Mouse (Mus musculus) CH12.LX (cell line): Measurements from ENCODE around the gene Pcyox1. TPM values are rescaled to one million over a fixed set of nuclear protein-coding genes. Genes with fewer than 3 reads are reported as not detected.

Source experiments
- DNase-seq: peaks from one replicate; pipeline ENCODE4 v3.0.0-alpha.2; 2013; ENCODE audit errors: extremely low read depth
- H3K27ac ChIP-seq: 2 replicates; pipeline ENCODE4 v1.5.1; 2012; ENCODE audit warnings: low read depth, mild to moderate bottlenecking, control low read depth, moderate library complexity; ENCODE audit not compliant: insufficient read depth
- H3K27me3 ChIP-seq: replicated peaks from 2 replicates; pipeline ENCODE3; 2012; ENCODE audit warnings: inconsistent platforms
- H3K36me3 ChIP-seq, 2 experiments: replicated peaks in 1 of 2; 2 replicates each; pipeline versions ENCODE3 to v1.6.1; 2012; ENCODE audit warnings: inconsistent platforms in 1 of 2, low read length in 1 of 2, mild to moderate bottlenecking in 1 of 2, mixed read lengths in 1 of 2, moderate library complexity in 1 of 2; ENCODE audit not compliant: control insufficient read depth in 1 of 2, insufficient read depth in 1 of 2
- H3K4me1 ChIP-seq, 2 experiments: 2 replicates each; pipeline ENCODE4 v1.6.1; 2012; ENCODE audit warnings: inconsistent platforms in 1 of 2, moderate library complexity in 1 of 2; ENCODE audit not compliant: insufficient read depth in 2 of 2, control insufficient read depth in 1 of 2
- H3K4me2 ChIP-seq: 2 replicates; pipeline ENCODE4 v1.6.1; 2012; ENCODE audit warnings: low read depth, mild to moderate bottlenecking, control low read depth; ENCODE audit not compliant: poor library complexity, insufficient read depth, severe bottlenecking
- H3K4me3 ChIP-seq, 3 experiments: fragments of 150-350 bp in 1 of 3; sonication (generic) in 1 of 3; replicated peaks in 1 of 3; 2 replicates each; pipeline versions ENCODE3 to v1.5.1; 2011 to 2012; ENCODE audit warnings: low read depth in 2 of 3, low read length in 2 of 3, mild to moderate bottlenecking in 2 of 3, moderate library complexity in 2 of 3, control low read depth in 1 of 3, improper control_type of control experiment in 1 of 3, inconsistent platforms in 1 of 3, mixed read lengths in 1 of 3; ENCODE audit not compliant: poor library complexity in 1 of 3
- H3K79me2 ChIP-seq: replicated peaks from 2 replicates; pipeline ENCODE4 v1.6.1; 2012; ENCODE audit warnings: mild to moderate bottlenecking, moderate library complexity; ENCODE audit not compliant: control insufficient read depth, poor library complexity, insufficient read depth, severe bottlenecking; ENCODE audit errors: extremely low read depth
- H3K9ac ChIP-seq: 2 replicates; pipeline ENCODE4 v1.6.1; 2012; ENCODE audit warnings: low read depth, mild to moderate bottlenecking, control low read depth, moderate library complexity; ENCODE audit not compliant: insufficient read depth
- H3K9me3 ChIP-seq: replicated peaks from 2 replicates; pipeline ENCODE3; 2012; ENCODE audit warnings: low read length, inconsistent platforms, mixed read lengths
- BHLHE40 ChIP-seq: IDR thresholded peaks from 2 replicates; pipeline ENCODE4 v1.6.1; 2011; ENCODE audit warnings: mild to moderate bottlenecking, low read depth, low read length, improper control_type of control experiment
- CHD1 ChIP-seq: IDR thresholded peaks from 2 replicates; pipeline ENCODE4 v1.6.1; 2012; ENCODE audit warnings: low read depth, low read length, improper control_type of control experiment, inconsistent platforms
- CHD2 ChIP-seq: IDR thresholded peaks from 2 replicates; pipeline ENCODE4 v1.6.1; 2011; ENCODE audit warnings: low read length, improper control_type of control experiment
- CTCF ChIP-seq, 2 experiments: IDR thresholded peaks in 1 of 2; conservative IDR thresholded peaks in 1 of 2; 2 replicates each; pipeline ENCODE4 v1.5.1; 2011 to 2012; ENCODE audit warnings: low read depth in 2 of 2, low read length in 2 of 2, improper control_type of control experiment in 1 of 2, inconsistent platforms in 1 of 2, mild to moderate bottlenecking in 1 of 2, moderate library complexity in 1 of 2
- ELF1 ChIP-seq: IDR thresholded peaks from 2 replicates; pipeline ENCODE4 v1.6.1; 2014; ENCODE audit warnings: low read depth, mild to moderate bottlenecking, inconsistent platforms, low read length, improper control_type of control experiment
- EP300 ChIP-seq: IDR thresholded peaks from 2 replicates; pipeline ENCODE4 v1.6.1; 2011; ENCODE audit warnings: low read length, improper control_type of control experiment
- ETS1 ChIP-seq: conservative IDR thresholded peaks from 2 replicates; pipeline ENCODE4 v1.6.1; 2012; ENCODE audit warnings: low read depth, mild to moderate bottlenecking, inconsistent platforms, low read length, improper control_type of control experiment, moderate library complexity
- GABPA ChIP-seq: IDR thresholded peaks from 2 replicates; pipeline ENCODE4 v1.6.1; 2012; ENCODE audit warnings: low read depth, low read length, improper control_type of control experiment, inconsistent platforms; ENCODE audit not compliant: insufficient replicate concordance
- HCFC1 ChIP-seq: IDR thresholded peaks from 2 replicates; pipeline ENCODE4 v1.6.1; 2012; ENCODE audit warnings: low read depth, mild to moderate bottlenecking, inconsistent platforms, low read length, improper control_type of control experiment
- IRF4 ChIP-seq: IDR thresholded peaks from 2 replicates; pipeline ENCODE4 v1.6.1; 2014; ENCODE audit warnings: low read depth, mild to moderate bottlenecking, inconsistent platforms, low read length, improper control_type of control experiment
- JUND ChIP-seq: conservative IDR thresholded peaks from 2 replicates; pipeline ENCODE4 v1.6.1; 2011; ENCODE audit warnings: low read depth, low read length, improper control_type of control experiment
- KAT2A ChIP-seq: IDR thresholded peaks from 2 replicates; pipeline ENCODE4 v1.6.1; 2012; ENCODE audit warnings: low read length, improper control_type of control experiment, inconsistent platforms; ENCODE audit not compliant: insufficient replicate concordance
- MAZ ChIP-seq: IDR thresholded peaks from 2 replicates; pipeline ENCODE4 v1.6.1; 2012; ENCODE audit warnings: low read depth, mild to moderate bottlenecking, inconsistent platforms, low read length, improper control_type of control experiment, moderate library complexity
- MXI1 ChIP-seq: IDR thresholded peaks from 2 replicates; pipeline ENCODE4 v1.6.1; 2011; ENCODE audit warnings: mild to moderate bottlenecking, low read depth, low read length, improper control_type of control experiment
- MYC ChIP-seq: IDR thresholded peaks from 2 replicates; pipeline ENCODE4 v1.6.1; 2011; ENCODE audit warnings: low read depth, mild to moderate bottlenecking, improper control_type of control experiment, low read length
- NELFE ChIP-seq: IDR thresholded peaks from 2 replicates; pipeline ENCODE4 v1.6.1; 2011; ENCODE audit warnings: low read depth, low read length, improper control_type of control experiment
- POLR2AphosphoS2 ChIP-seq: IDR thresholded peaks from 2 replicates; pipeline ENCODE4 v1.6.1; 2011; ENCODE audit warnings: low read depth, low read length, improper control_type of control experiment
- RAD21 ChIP-seq: IDR thresholded peaks from 2 replicates; pipeline ENCODE4 v1.6.1; 2011; ENCODE audit warnings: low read depth, mild to moderate bottlenecking, low read length, improper control_type of control experiment, moderate library complexity
- RCOR1 ChIP-seq: conservative IDR thresholded peaks from 2 replicates; pipeline ENCODE4 v1.6.1; 2012; ENCODE audit warnings: low read depth, mild to moderate bottlenecking, inconsistent platforms, low read length, improper control_type of control experiment
- SIN3A ChIP-seq: IDR thresholded peaks from 2 replicates; pipeline ENCODE4 v1.6.1; 2012; ENCODE audit warnings: low read length, improper control_type of control experiment, inconsistent platforms
- SMC3 ChIP-seq: IDR thresholded peaks from 2 replicates; pipeline ENCODE4 v1.6.1; 2011; ENCODE audit warnings: low read depth, low read length, improper control_type of control experiment
- TBP ChIP-seq: conservative IDR thresholded peaks from 2 replicates; pipeline ENCODE4 v1.6.1; 2011; ENCODE audit warnings: low read depth, low read length, improper control_type of control experiment
- TCF12 ChIP-seq: IDR thresholded peaks from 2 replicates; pipeline ENCODE4 v1.6.1; 2014; ENCODE audit warnings: low read depth, mild to moderate bottlenecking, inconsistent platforms, low read length, improper control_type of control experiment
- UBTF ChIP-seq: IDR thresholded peaks from 2 replicates; pipeline ENCODE4 v1.6.1; 2012; ENCODE audit warnings: low read depth, mild to moderate bottlenecking, inconsistent platforms, low read length, improper control_type of control experiment, moderate library complexity
- USF1 ChIP-seq: IDR thresholded peaks from 2 replicates; pipeline ENCODE4 v1.6.1; 2014; ENCODE audit warnings: low read depth, mild to moderate bottlenecking, inconsistent platforms, low read length, improper control_type of control experiment
- USF2 ChIP-seq: conservative IDR thresholded peaks from 2 replicates; pipeline ENCODE4 v1.6.1; 2011; ENCODE audit warnings: low read depth, low read length, improper control_type of control experiment
- ZC3H11A ChIP-seq: IDR thresholded peaks from 2 replicates; pipeline ENCODE4 v1.6.1; 2012; ENCODE audit warnings: low read depth, mild to moderate bottlenecking, inconsistent platforms, low read length, improper control_type of control experiment
- ZKSCAN1 ChIP-seq: IDR thresholded peaks from 2 replicates; pipeline ENCODE4 v1.6.1; 2012; ENCODE audit warnings: low read depth, inconsistent platforms, low read length, improper control_type of control experiment, borderline replicate concordance
- ZMIZ1 ChIP-seq: IDR thresholded peaks from 2 replicates; pipeline ENCODE4 v1.6.1; 2012; ENCODE audit warnings: low read depth, mild to moderate bottlenecking, inconsistent platforms, low read length, improper control_type of control experiment
- ZNF384 ChIP-seq: IDR thresholded peaks from 2 replicates; pipeline ENCODE4 v1.6.1; 2012; ENCODE audit warnings: low read depth, low read length, improper control_type of control experiment, inconsistent platforms
- dilution Hi-C: fragments of 300-500 bp; cut with MboI; formaldehyde crosslinking; loops from 2 replicates; pipeline ENCODE4 v1.14.3; 2020; ENCODE audit warnings: low sequenced_read_pairs; ENCODE audit not compliant: extremely low pct_unique_long_range_greater_than_20kb, extremely low pct_ligation_motif_present
- in situ Hi-C: fragments of 300-500 bp; cut with MboI; formaldehyde crosslinking; loops from 3 replicates; pipeline ENCODE4 v1.14.3; 2019; ENCODE audit warnings: low sequenced_read_pairs, low pct_ligation_motif_present, low pct_unique_long_range_greater_than_20kb, mixed read lengths
- polyA plus RNA-seq: library from polyadenylated mRNA; unstranded; fragments of >175 nt; gene quantifications from 2 replicates; pipeline ENCODE4 v1.2.1, GENCODE M21; 2012; ENCODE audit warnings: low read depth; ENCODE audit not compliant: insufficient read length
- total RNA-seq, 2 experiments: library from RNA; depleted of rRNA; stranded (reverse); fragments of 300-350 nt in 1 of 2; fragments of >200 nt in 1 of 2; gene quantifications; 2 replicates each; pipeline ENCODE4 v1.2.3; 2012 to 2014

Gene Pcyox1
- total and polyA plus RNA-seq, 3 experiments = 8.7 to 12.9 (median 12.8) TPM

GRCm38 (mm10) chr6:86371950-86372516 is 24.9 kb downstream of the Pcyox1 start:
- dilution Hi-C loops (no loop called here), in situ Hi-C loops (loop anchor here (25.0 kb wide), 1 partner anchor 360 kb away; the partner anchor contains the start of gene Figla)
- H3K27me3 ChIP-seq = no peaks in the 10 kb centered on the region
- peak overlapping the region; percentile 89 for H3K9ac ChIP-seq
- DNase-seq = no peak
- H3K9me3 ChIP-seq = no peaks in the 10 kb centered on the region
- TF ChIP-seq BHLHE40 (no peak), CHD1 (no peak), MYC (0 out of 2 replicates have a peak, but pooled peaks have one; percentile 60), HCFC1 (no peak), ZNF384 (peak; percentile 36; the same call in 1 of the 2 replicates)
- H3K36me3 ChIP-seq = peaks cover 18 to 54% of the 10 kb centered on the region in 2 experiments
- no peak overlapping the region for H3K27ac ChIP-seq
- H3K4me3 ChIP-seq = peak overlapping the region; percentile 78 to 100 (median 97)
- peaks cover 8 to 30% of the 10 kb centered on the region in 2 experiments for H3K4me1 ChIP-seq
- H3K4me2 ChIP-seq = peak overlapping the region; percentile 98
- H3K79me2 ChIP-seq = peaks cover 50% of the 10 kb centered on the region

GRCm38 (mm10) chr6:86371340-86371911 is 25.5 kb downstream of the Pcyox1 start:
- H3K4me1 ChIP-seq = peaks cover 8 to 36% of the 10 kb centered on the region in 2 experiments
- peak; percentile 97 for DNase-seq
- in situ Hi-C loops (loop anchor here (25.0 kb wide), 1 partner anchor 359 kb away; the partner anchor contains the start of gene Figla), dilution Hi-C loops (no loop called here)
- peak overlapping the region; percentile 89 for H3K9ac ChIP-seq
- H3K4me3 ChIP-seq = peak overlapping the region; percentile 78 to 100 (median 97)
- H3K79me2 ChIP-seq = peaks cover 56% of the 10 kb centered on the region
- H3K27me3 ChIP-seq = no peaks in the 10 kb centered on the region
- H3K4me2 ChIP-seq = peak overlapping the region; percentile 98; the same call in 1 of the 2 replicates
- peaks cover 13 to 53% of the 10 kb centered on the region in 2 experiments for H3K36me3 ChIP-seq
- H3K9me3 ChIP-seq = no peaks in the 10 kb centered on the region
- peak overlapping the region; percentile 72 for H3K27ac ChIP-seq
- peak; percentile 86; the same call in 1 of the 2 replicates for TF ChIP-seq CHD1
- peak; percentile 95 for TF ChIP-seq MXI1
- peak; percentile 95 for TF ChIP-seq TBP
- no peak for TF ChIP-seq EP300
- TF ChIP-seq IRF4 = peak; percentile 27; the same call in 1 of the 2 replicates
- peak; percentile 97 for TF ChIP-seq NELFE
- 0 out of 2 replicates have a peak, but pooled peaks have one; percentile 6 for TF ChIP-seq BHLHE40
- no peak for TF ChIP-seq CTCF (conservative IDR thresholded peaks at IDR 0.05 in 1 of 2, IDR thresholded peaks at IDR 0.05 in 1 of 2; ENCODE audit: low read depth in 2 of 2, low read length in 2 of 2)
- TF ChIP-seq USF1 = no peak
- TF ChIP-seq SMC3 = no peak
- TF ChIP-seq MAZ = no peak
- no peak for TF ChIP-seq RAD21
- TF ChIP-seq KAT2A = peak; percentile 87; the same call in 1 of the 2 replicates
- 0 out of 2 replicates have a peak, but pooled peaks have one; percentile 23 for TF ChIP-seq UBTF
- no peak; the same call in 1 of the 2 replicates for TF ChIP-seq POLR2AphosphoS2
- TF ChIP-seq ELF1 = peak; percentile 92
- no peak for TF ChIP-seq USF2
- peak; percentile 99 for TF ChIP-seq CHD2
- peak; percentile 95 for TF ChIP-seq SIN3A
- TF ChIP-seq ZNF384 = no peak
- TF ChIP-seq ETS1 = 0 out of 2 replicates have a peak, but pooled peaks have one; percentile 15
- no peak for TF ChIP-seq ZC3H11A
- peak; percentile 87; the same call in 1 of the 2 replicates for TF ChIP-seq ZMIZ1
- TF ChIP-seq GABPA = no peak
- TF ChIP-seq TCF12 = peak; percentile 92
- no peak for TF ChIP-seq RCOR1
- TF ChIP-seq ZKSCAN1 = no peak
- TF ChIP-seq JUND = peak; percentile 41; the same call in 1 of the 2 replicates
